Mouse (Mus musculus) small intestine, adult 2 months (tissue): ENCODE measurements around the gene Cd47.

Source experiments
- CTCF ChIP-seq: fragments of 200-500 bp; IDR thresholded peaks from 2 replicates; pipeline ENCODE4 v1.5.1; 2012; ENCODE audit warnings: low read depth, mild to moderate bottlenecking, control low read depth, inconsistent platforms, low read length, moderate library complexity, mixed read lengths; ENCODE audit not compliant: insufficient replicate concordance, insufficient read length; ENCODE audit errors: extremely low read depth
- POLR2A ChIP-seq: fragments of 200-500 bp; IDR thresholded peaks from 2 replicates; pipeline ENCODE4 v1.6.1; 2012; ENCODE audit warnings: low read depth, mild to moderate bottlenecking, control low read depth, inconsistent platforms, low read length, moderate library complexity

GRCm38 (mm10) chr16:49955952-49956351 lies 155.6 kb downstream of the Cd47 start:
- TF ChIP-seq CTCF, result no peak
- TF ChIP-seq POLR2A, result no peak
